Mouse (Mus musculus) left cerebral cortex, adult 6 months (tissue): Measurements from ENCODE around the gene Iqch. TPM values are rescaled to one million over a fixed set of nuclear protein-coding genes. Genes with fewer than 3 reads are reported as not detected.

Experiments
- long read RNA-seq, 2 experiments: library from polyadenylated mRNA; unstranded; transcript quantifications; one replicate each; pipeline ENCODE4 v2.0.0; 2019 to 2020
- polyA plus RNA-seq: library from polyadenylated mRNA; unstranded; fragments of <200 nt; fragmentation: Nextera tagmentation; gene quantifications from 2 replicates; pipeline ENCODE4 v1.2.3, GENCODE M21; 2021

The Iqch gene
- 0.07 TPM in 1 of 2 replicates, not detected in the other for polyA plus RNA-seq
- long read RNA-seq, experiment 1, partial matches to known transcripts = 0 of 1 reads
- long read RNA-seq, experiment 1, other reads (novel, unspliced or antisense) = 1 of 1 reads
- long read RNA-seq, experiment 2 = 0 reads

DNA sequence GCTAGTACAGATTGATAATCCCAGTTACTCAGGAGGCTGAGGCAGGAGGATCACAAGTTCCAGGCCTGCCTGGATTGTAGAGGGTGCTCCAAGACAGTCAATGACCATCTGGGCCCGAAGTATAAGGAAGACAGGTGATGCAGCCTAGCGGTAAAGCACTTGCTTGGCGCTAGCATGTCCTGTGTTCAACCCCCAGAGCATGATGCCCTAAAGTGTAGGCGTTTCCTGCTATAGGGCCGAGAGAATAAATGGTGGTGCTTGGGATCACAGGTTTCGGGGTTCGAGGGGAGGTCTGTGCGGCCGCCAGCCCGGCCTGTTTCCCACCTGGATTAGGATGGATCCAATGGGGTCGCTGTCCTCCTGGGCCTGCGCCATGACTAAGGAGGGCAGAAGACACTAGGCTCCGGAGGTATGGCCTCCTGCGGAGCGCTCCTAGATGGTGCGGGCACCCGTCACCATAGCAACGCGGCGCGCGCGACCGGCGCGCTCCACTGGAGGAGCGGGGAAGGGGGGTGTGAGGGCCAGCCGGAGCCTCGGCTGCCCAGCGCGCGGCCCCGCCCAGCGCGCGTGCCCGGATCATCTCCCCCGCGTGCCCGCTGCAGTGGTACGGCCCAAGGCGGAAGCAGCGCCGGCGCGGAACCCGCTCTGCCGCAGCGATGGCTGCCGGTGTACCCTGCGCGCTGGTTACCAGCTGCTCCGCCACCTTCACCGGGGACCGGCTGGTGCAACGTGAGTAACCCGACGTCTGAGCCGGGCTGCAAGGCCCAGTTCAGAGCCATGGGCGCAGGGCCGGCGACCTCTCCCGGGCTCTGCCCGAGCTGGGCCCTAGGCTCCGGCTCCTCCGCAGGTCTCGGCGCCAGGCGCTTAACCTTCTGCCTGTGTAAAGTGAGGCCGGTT lies at the start of gene Iqch, which contains the start of gene Aagab:
Gene Iqch, minus strand, starts transcription at position 451 of the 897 bp plus-strand sequence.
Gene Aagab, plus strand, starts transcription at position 618 of the 897 bp plus-strand sequence.

DNA sequence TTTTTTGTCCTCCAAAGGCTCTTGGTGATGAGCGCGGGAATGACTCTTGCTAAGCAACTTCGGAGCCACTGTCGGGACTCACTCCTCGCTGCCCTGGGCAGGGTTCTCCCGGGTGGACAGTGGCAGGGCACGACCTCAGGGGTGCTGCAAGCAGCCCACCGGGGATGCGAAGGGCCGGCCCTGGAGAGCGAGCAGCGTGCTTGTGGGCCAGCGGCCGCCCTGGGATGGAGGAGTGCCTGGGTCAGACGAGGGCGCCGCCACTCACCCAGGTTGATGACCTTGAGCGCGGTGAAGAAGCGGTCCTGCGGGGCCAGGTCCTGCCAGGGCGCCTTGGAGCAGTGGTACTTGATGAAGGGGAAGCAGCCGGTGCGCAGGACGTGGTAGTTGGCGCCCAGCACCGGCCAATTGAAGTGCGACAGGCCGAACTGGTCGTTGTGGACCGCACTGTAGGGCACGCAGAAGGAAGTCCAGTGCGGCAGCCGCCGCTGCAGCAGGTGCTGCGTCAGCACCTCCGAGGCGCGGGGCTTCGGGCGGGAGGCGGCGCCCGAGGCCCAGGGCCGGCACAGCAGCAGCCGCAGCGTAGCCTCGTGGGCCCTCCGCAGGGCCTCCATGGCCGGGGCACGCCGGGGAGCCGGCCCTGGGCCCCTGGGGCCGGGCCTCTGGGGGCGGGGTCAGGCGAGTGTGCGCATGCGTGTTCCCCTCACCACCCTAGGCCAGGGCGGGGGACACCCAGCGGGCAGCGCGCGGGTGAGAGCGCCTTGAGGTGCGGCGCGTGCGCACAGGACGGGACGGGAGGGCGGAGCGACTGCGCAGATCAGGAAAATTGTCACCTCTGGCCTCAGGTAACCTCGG lies 203.5 kb downstream of the Iqch start, which contains the start of gene 2300009A05Rik:
Gene 2300009A05Rik, minus strand, starts transcription at position 636 of the 852 bp plus-strand sequence.

DNA sequence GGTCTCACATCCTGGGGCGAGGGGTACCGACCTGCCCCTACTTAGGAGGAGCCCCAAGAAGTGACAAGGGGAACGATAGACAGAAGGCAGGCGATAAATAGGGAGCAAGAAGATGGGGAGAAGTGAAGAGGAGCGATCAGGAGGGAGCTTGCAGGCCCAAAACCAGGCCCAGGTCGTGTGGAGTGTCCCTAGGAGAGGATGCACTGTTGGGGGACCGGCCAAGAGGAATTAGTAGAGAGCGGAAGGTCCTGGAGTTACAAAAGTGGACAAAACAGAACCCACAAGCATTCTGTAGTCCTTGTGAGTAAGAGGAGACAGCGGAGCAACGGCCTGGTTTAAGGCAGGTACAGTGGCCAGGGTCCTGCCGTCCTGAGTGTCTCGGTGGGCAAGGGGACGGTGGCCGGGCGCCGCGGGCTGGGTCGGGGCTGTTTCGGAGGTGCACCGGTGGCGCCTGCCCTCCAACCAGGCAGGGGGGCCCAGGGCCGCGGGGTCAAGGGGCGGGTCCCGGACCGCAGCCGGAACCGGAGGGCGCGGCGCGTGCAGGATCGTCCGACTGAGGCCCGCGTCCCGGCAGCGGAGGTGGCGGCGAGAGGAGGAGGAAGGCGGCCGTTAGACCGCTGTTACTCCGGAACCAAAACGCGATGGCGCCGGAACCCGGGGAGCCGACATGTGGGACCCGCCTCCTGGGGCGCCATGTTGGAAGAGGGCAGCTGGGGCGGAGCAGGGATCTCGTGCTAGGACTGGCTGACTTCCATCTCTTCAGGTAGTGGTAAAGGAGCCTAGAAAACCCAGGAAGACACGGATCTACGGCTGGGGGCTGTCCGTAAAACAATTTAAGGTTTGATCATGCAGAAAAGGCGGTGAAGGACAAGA lies 224.8 kb downstream of the Iqch start, which contains the start of gene Map2k5:
Gene Map2k5, minus strand, starts transcription at position 633 of the 873 bp plus-strand sequence.

Other genes with a start within 250 kb of the Iqch start
- 23.4 and 27.6 TPM in 2 replicates for gene Map2k5, start 224.6 kb downstream of the Iqch start, polyA plus RNA-seq
- gene 2300009A05Rik, start 203.2 kb downstream of the Iqch start, polyA plus RNA-seq = 27.0 and 72.9 TPM in 2 replicates
- 22.0 and 32.9 TPM in 2 replicates for gene Aagab, start 167 bp upstream of the Iqch start, polyA plus RNA-seq
- 8.0 and 10.0 TPM in 2 replicates for gene Smad3, start 155.5 kb upstream of the Iqch start, polyA plus RNA-seq